Mouse (Mus musculus) midbrain, embryonic 11.5 days (tissue): ENCODE data around the gene Olfr104-ps. TPM values are rescaled to one million over a fixed set of nuclear protein-coding genes. Genes with fewer than 3 reads are reported as not detected.

Source experiments
- ATAC-seq: fragments of 200-750 bp; cut with Nextera tagmentation; 2 replicates; pipeline ENCODE4 v1.8.0; 2017; ENCODE audit warnings: moderate TSS enrichment, moderate library complexity; ENCODE audit not compliant: low FRiP score
- DNase-seq: peaks from one replicate; pipeline ENCODE4 v3.0.0; 2015; ENCODE audit warnings: low spot score; ENCODE audit errors: missing footprints
- H3K27ac ChIP-seq: fragments of 300-500 bp; sonication (generic); 2 replicates; pipeline ENCODE4 v1.5.1; 2014; ENCODE audit warnings: low read depth, low read length
- H3K27me3 ChIP-seq: fragments of 300-500 bp; sonication (generic); 2 replicates; pipeline ENCODE4 v1.6.1; 2014; ENCODE audit warnings: mild to moderate bottlenecking, low read length, moderate library complexity, mixed read lengths; ENCODE audit not compliant: control insufficient read depth, insufficient read depth
- H3K36me3 ChIP-seq: fragments of 300-500 bp; sonication (generic); 2 replicates; pipeline ENCODE4 v1.6.1; 2014; ENCODE audit warnings: mild to moderate bottlenecking, low read length, moderate library complexity, mixed read lengths; ENCODE audit not compliant: control insufficient read depth, insufficient read depth
- H3K4me1 ChIP-seq: fragments of 300-500 bp; sonication (generic); 2 replicates; pipeline ENCODE4 v1.6.1; 2014; ENCODE audit warnings: low read length; ENCODE audit not compliant: control insufficient read depth, insufficient read depth
- H3K4me2 ChIP-seq: fragments of 300-500 bp; sonication (generic); 2 replicates; pipeline ENCODE4 v1.6.1; 2014; ENCODE audit warnings: mild to moderate bottlenecking, moderate library complexity
- H3K4me3 ChIP-seq: fragments of 300-500 bp; sonication (generic); 2 replicates; pipeline ENCODE4 v1.5.1; 2014; ENCODE audit warnings: low read depth, low read length
- H3K9ac ChIP-seq: fragments of 300-500 bp; sonication (generic); 2 replicates; pipeline ENCODE4 v1.6.1; 2014; ENCODE audit warnings: low read length
- H3K9me3 ChIP-seq: fragments of 300-500 bp; sonication (generic); 2 replicates; pipeline ENCODE4 v1.6.1; 2016; ENCODE audit warnings: low read length; ENCODE audit not compliant: control insufficient read depth
- WGBS: fragments of 180-500 bp; shearing (Covaris S2); extraction: QIAGEN DNeasy Blood & Tissue Kit; methylation state at CpG from one replicate; pipeline ENCODE4 v1.1.7; 2014; 5-methylcytosine and 5-hydroxymethylcytosine counted together
- polyA plus RNA-seq: library from polyadenylated mRNA; unstranded; fragments of >200 nt; fragmentation: Nextera tagmentation; extraction: Ambion mirVana; gene quantifications from 2 replicates; pipeline ENCODE4 v1.2.1, GENCODE M21; 2014

Gene Olfr104-ps
- polyA plus RNA-seq: not detected in 2 replicates

DNA sequence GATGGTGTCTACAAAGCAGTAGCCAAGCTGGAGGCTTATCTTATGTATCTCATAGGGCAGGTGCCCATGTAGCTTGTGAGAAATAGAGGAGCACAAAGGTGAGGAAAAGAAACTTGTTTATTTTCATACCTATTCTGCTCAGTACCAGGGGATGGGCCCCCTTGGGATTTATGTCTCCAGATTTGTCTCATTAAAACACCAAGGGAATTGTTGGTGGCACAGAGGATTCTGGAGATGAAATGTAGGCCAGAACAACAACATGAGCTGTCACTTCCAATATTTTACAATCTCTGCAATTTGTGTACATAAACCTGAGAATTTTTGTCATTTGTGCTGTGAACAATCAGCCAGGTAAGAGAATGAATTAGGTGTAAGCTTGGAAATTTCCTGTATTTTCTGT, at the start of gene Olfr104-ps:
TSS of gene Olfr104-ps (plus strand) at position 301 of the 400 bp plus-strand sequence.
- Histone ChIP-seq H3K9me3 (no peaks in the 10 kb centered on the region), H3K4me2 (no peak within 1 kb of the TSS)

GRCm38 (mm10) chr17:37310146-37310699, 49.2 kb upstream of the Olfr104-ps start:
- no peak for ATAC-seq
- no peak for DNase-seq
- Histone ChIP-seq H3K9me3 (no peaks in the 10 kb centered on the region), H3K27me3 (no peaks in the 10 kb centered on the region), H3K9ac (no peak overlapping the region), H3K36me3 (no peaks in the 10 kb centered on the region), H3K4me2 (no peak overlapping the region), H3K27ac (no peak overlapping the region), H3K4me1 (no peaks in the 10 kb centered on the region), H3K4me3 (no peak overlapping the region)
- 59% methylated on average over 2 of the region's 2 CpGs for WGBS

More for the DNA sequence above, at the start of gene Olfr104-ps:
- no peak for ATAC-seq
- Histone ChIP-seq H3K9ac (no peak within 1 kb of the TSS), H3K4me1 (no peaks in the 10 kb centered on the region), H3K4me3 (no peak within 1 kb of the TSS), H3K36me3 (no peaks in the 10 kb centered on the region), H3K27me3 (no peaks in the 10 kb centered on the region), H3K27ac (no peak within 1 kb of the TSS)
- DNase-seq: no peak

GRCm38 (mm10) chr17:37316954-37317353, 42.4 kb upstream of the Olfr104-ps start, which contains the start of gene Olfr102:
TSS of gene Olfr102 (minus strand) at chr17:37317054.
- Histone ChIP-seq H3K36me3 (no peaks in the 10 kb centered on the region), H3K4me3 (no peak within 1 kb of the TSS), H3K27ac (no peak within 1 kb of the TSS), H3K4me1 (no peaks in the 10 kb centered on the region), H3K9ac (no peak within 1 kb of the TSS), H3K27me3 (no peaks in the 10 kb centered on the region), H3K4me2 (no peak within 1 kb of the TSS), H3K9me3 (no peaks in the 10 kb centered on the region)
- ATAC-seq (no peak), DNase-seq (no peak)

DNA sequence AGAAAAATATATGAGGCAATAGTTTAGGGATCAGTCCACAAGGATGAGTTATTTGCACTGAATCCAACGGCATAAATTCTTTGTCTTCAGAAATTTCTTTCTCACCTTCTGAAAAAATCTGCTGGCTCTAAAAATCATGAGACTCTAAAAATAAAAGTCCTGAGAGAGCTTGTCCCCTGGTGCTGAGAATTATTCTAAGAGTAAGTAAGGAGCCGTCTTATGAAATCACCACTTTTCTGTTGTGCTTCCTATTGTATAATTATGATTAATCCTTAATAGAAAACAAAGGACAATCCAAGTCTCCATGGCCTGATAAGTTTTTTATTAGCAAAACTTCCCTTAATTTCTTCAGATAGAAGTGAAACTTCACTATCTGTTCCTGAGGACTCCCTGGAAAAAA, 19.8 kb upstream of the Olfr104-ps start, which contains the start of gene Olfr103:
TSS of gene Olfr103 (minus strand) at position 101 of the 400 bp plus-strand sequence.
- Histone ChIP-seq H3K4me1 (no peaks in the 10 kb centered on the region), H3K4me3 (no peak within 1 kb of the TSS), H3K9me3 (no peaks in the 10 kb centered on the region), H3K27me3 (no peaks in the 10 kb centered on the region), H3K4me2 (no peak within 1 kb of the TSS), H3K36me3 (no peaks in the 10 kb centered on the region), H3K27ac (no peak within 1 kb of the TSS), H3K9ac (no peak within 1 kb of the TSS)
- DNase-seq (no peak), ATAC-seq (no peak)
- 89% methylated on average over 2 of the region's 2 CpGs for WGBS

DNA sequence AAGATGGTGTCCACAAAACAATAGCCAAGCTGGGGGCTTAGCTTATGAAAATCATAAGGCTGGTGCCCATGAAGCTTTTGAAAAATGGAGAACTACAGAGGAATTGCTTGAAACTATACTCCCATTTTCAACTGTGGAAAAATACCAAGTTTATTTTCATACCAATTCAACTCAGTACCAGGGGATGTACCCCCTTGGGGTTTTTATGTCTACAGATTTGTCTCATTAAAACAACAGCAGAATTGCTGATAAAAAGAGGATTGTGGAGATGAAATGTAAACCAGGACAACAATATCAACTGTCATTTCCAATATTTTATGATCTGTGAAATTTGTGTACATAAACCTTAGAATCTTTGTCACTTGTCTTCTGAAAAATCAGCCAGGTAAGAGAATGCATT, 19.4 kb downstream of the Olfr104-ps start, which contains the start of gene Olfr105-ps:
TSS of gene Olfr105-ps (plus strand) at position 301 of the 400 bp plus-strand sequence.
- H3K4me1 ChIP-seq: no peaks in the 10 kb centered on the region
- ATAC-seq: no peak

DNA sequence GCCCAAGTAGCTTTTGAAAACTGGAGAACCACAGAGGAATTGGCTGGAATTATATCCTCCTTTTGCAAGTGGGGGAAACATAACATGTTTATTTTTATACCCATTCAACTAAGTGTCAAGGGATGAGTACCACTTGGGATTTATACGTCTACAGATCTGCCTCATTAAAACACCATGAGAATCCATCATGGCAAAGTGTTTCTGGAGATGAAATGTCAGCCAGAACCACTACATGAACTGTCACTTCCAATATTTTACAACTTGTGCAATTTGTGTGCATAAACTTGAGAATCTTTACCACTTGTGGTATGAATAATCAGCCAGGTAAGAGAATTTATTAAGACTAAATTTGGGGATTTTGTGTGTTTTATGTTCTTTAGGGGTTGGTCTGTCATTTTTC, 30.7 kb downstream of the Olfr104-ps start, which contains the start of gene Olfr106-ps:
TSS of gene Olfr106-ps (plus strand) at position 301 of the 400 bp plus-strand sequence.
- Histone ChIP-seq H3K36me3 (no peaks in the 10 kb centered on the region), H3K4me3 (no peak within 1 kb of the TSS), H3K27ac (no peak within 1 kb of the TSS), H3K4me2 (no peak within 1 kb of the TSS), H3K4me1 (no peaks in the 10 kb centered on the region), H3K27me3 (no peaks in the 10 kb centered on the region), H3K9ac (no peak within 1 kb of the TSS), H3K9me3 (no peaks in the 10 kb centered on the region)
- ATAC-seq (no peak), DNase-seq (no peak)
- WGBS: 81% methylated on average over 1 of the region's 1 CpGs

More for the DNA sequence above, 19.4 kb downstream of the Olfr104-ps start, which contains the start of gene Olfr105-ps:
- Histone ChIP-seq H3K4me3 (no peak within 1 kb of the TSS), H3K4me2 (no peak within 1 kb of the TSS), H3K27me3 (no peaks in the 10 kb centered on the region), H3K9me3 (no peaks in the 10 kb centered on the region), H3K36me3 (no peaks in the 10 kb centered on the region), H3K27ac (no peak within 1 kb of the TSS), H3K9ac (no peak within 1 kb of the TSS)
- no peak for DNase-seq

DNA sequence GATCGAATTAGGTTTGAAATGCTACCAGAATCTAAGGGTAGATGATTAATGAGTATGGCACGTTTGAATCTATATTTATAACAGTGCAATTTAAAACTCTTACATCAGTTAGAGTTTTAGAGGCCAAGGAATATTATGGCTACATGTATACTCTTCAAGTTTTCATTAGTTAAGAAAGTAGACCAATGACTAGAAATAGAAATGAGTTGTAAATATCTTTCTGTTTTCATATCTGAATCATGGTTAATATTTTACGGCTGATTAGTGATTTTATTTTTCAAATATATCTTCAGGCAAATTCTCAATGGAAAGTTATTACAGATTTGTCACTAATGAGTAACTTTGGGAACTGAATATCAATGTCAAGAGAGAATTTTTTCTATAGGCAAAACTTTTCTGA, 39.5 kb downstream of the Olfr104-ps start, which contains the start of gene Olfr107:
TSS of gene Olfr107 (plus strand) at position 301 of the 400 bp plus-strand sequence.
- Histone ChIP-seq H3K4me2 (no peak within 1 kb of the TSS), H3K36me3 (no peaks in the 10 kb centered on the region), H3K27me3 (no peaks in the 10 kb centered on the region), H3K4me1 (no peaks in the 10 kb centered on the region), H3K9ac (no peak within 1 kb of the TSS), H3K9me3 (no peaks in the 10 kb centered on the region), H3K4me3 (no peak within 1 kb of the TSS), H3K27ac (no peak within 1 kb of the TSS)
- DNase-seq (no peak), ATAC-seq (no peak)
- WGBS: 85% methylated on average over 3 of the region's 3 CpGs

DNA sequence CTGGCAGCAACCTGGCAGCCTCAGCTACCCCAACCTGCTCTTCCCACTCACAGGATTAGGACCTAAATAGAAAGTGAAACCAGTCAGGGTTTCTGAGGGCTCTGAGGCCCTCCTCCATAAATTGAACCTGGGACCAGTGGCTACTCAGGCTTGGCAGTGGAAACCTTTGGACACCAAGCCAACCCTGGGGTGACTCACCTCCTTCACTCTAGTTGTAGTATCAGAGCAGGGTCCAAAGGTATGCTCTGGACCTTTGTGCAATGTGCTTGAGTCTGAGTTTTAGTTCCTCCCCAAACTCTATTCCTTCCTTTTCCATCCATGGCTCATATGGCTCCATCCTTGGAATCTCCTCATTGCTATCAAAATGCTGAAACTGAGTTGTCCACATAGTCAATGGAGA, 54.0 kb downstream of the Olfr104-ps start:
- H3K27ac ChIP-seq: no peak overlapping the region
- no peak overlapping the region for H3K4me3 ChIP-seq
- no peak for ATAC-seq
- H3K9ac ChIP-seq: no peak overlapping the region
- H3K36me3 ChIP-seq: no peaks in the 10 kb centered on the region
- no peaks in the 10 kb centered on the region for H3K9me3 ChIP-seq
- H3K4me2 ChIP-seq: no peak overlapping the region
- DNase-seq: no peak
- no peaks in the 10 kb centered on the region for H3K4me1 ChIP-seq
- H3K27me3 ChIP-seq: no peaks in the 10 kb centered on the region
